Mouse (Mus musculus): ENCODE measurements around the gene 9130213A22Rik.

DNA sequence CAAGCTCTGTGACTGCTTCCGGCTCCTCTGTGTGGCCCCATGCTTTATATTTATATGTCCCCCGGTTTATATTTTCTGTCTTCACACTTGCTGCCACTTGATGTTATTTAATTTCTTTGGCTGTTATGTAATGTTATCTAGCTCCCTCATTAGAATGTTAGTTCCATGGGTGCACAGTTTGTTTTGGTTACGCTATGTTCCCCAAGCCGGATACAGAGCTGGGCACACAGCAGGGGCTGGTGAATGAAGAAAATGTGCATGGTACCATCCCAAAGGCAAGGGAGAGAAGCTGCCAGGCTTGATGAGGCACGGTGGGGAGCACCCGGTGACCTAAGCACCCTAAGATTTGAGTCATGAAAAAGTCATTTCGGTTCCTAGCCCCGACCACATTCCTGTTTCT lies 31.4 kb upstream of the 9130213A22Rik start:
- TF ChIP-seq CTCF (IDR thresholded peaks at IDR 0.05; ENCODE audit: insufficient read depth, low read length) (no peak), POLR2A (IDR thresholded peaks at IDR 0.05; ENCODE audit: borderline replicate concordance, extremely low read depth, low read depth, low read length) (no peak)
